Mouse (Mus musculus): ENCODE measurements around the gene Bcat1. TPM values are rescaled to one million over a fixed set of nuclear protein-coding genes. Genes with fewer than 3 reads are reported as not detected.

Bcat1 gene
- total and polyA plus RNA-seq, 2 experiments from 2014 or later, result 57.0 to 96.8 TPM

DNA sequence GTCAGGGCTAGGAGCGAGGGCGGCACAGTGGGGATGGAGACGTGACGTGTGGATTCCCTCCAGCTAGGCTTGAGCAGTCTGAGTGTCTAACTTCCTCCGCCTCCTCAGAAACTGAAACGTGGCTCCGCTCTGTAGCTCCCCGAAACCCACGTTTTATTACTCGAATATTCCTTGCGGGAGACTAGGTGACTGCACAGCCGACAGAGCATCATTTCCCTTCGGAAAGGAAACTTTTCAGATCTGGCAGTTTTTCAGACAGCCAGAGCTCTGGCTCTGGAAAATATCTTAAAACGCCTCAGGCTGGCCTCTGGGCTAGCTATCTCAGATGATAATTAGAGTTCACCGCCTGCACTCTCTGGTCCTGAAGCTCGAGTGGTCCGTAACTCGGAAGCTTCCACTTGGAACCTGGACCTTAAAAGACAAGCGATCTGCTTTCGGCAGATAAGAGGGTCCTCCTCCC is 866 bp downstream of the Bcat1 start:
- Histone ChIP-seq H3K27me3 (ENCODE audit: insufficient read depth, low read length) (no peaks in the 10 kb centered on the region), H3K27ac (ENCODE audit: low read depth, low read length) (no peak overlapping the region), H3K4me1 (ENCODE audit: insufficient read depth, low read length) (no peaks in the 10 kb centered on the region), H3K4me2 (ENCODE audit: low read depth, low read length, poor library complexity, severe bottlenecking) (peak overlapping the region; percentile 96), H3K9ac (replicated peaks; ENCODE audit: low read length, poor library complexity, severe bottlenecking) (peak overlapping the region; percentile 62), H3K9me3 (ENCODE audit: low read length) (no peaks in the 10 kb centered on the region), H3K36me3 (ENCODE audit: insufficient read depth, low read length) (no peaks in the 10 kb centered on the region), H3K4me3 (ENCODE audit: low read depth, low read length) (peak overlapping the region; percentile 47)
- peak; percentile 62; the same call in 1 of the 2 replicates for ATAC-seq (ENCODE audit: low FRiP score)
- TF ChIP-seq CTCF (IDR thresholded peaks at IDR 0.05), result no peak
- peak; percentile 19 for DNase-seq (ENCODE audit: low spot score)
- WGBS, result 1% methylated on average over 20 of the region's 20 CpGs

DNA sequence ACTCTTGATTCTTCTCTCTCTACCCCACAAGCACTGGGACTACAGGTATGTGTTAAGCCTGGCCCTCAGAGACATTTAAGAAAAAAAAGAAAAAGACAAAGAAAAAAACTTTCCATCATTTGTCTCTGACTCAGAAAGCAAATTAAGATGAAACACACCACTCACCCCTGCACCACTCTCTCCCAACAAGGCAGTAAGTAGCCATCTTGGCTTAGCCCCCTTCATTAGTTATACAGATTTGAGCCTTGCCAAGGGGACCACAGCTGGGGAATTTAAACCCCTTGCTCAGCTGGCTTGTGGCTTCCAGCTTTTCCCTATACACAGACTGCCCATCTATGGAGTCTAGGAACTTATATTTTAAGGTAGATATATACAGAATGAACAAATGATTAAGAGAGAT is 1.5 kb downstream of the Bcat1 start:
- H3K27me3 ChIP-seq (ENCODE audit: insufficient read depth, low read length), result no peaks in the 10 kb centered on the region
- TF ChIP-seq CTCF (IDR thresholded peaks at IDR 0.05), result no peak
- H3K4me1 ChIP-seq (ENCODE audit: insufficient read depth, low read length), result no peaks in the 10 kb centered on the region
- ATAC-seq (ENCODE audit: low FRiP score) (no peak), DNase-seq (ENCODE audit: low spot score) (peak; percentile 21)
- H3K4me2 ChIP-seq (ENCODE audit: low read depth, low read length, poor library complexity, severe bottlenecking), result peak overlapping the region; percentile 96
- peak overlapping the region; percentile 47; the same call in 1 of the 2 replicates for H3K4me3 ChIP-seq (ENCODE audit: low read depth, low read length)
- H3K36me3 ChIP-seq (ENCODE audit: insufficient read depth, low read length), result no peaks in the 10 kb centered on the region
- H3K9ac ChIP-seq (replicated peaks; ENCODE audit: low read length, poor library complexity, severe bottlenecking), result no peak overlapping the region
- H3K27ac ChIP-seq (ENCODE audit: low read depth, low read length), result no peak overlapping the region
- H3K9me3 ChIP-seq (ENCODE audit: low read length), result no peaks in the 10 kb centered on the region

- H3K4me3 ChIP-seq (ENCODE audit: low read depth, low read length), result no peak overlapping the region
- 87% methylated on average over 2 of the region's 2 CpGs for WGBS
- no peaks in the 10 kb centered on the region for H3K36me3 ChIP-seq (ENCODE audit: insufficient read depth, low read length)
- H3K27me3 ChIP-seq (ENCODE audit: insufficient read depth, low read length), result no peaks in the 10 kb centered on the region
- DNase-seq (ENCODE audit: low spot score) (no peak), ATAC-seq (ENCODE audit: low FRiP score) (no peak)
- no peaks in the 10 kb centered on the region for H3K4me1 ChIP-seq (ENCODE audit: insufficient read depth, low read length)
- H3K9ac ChIP-seq (replicated peaks; ENCODE audit: low read length, poor library complexity, severe bottlenecking), result no peak overlapping the region
- no peak overlapping the region for H3K27ac ChIP-seq (ENCODE audit: low read depth, low read length)
- H3K9me3 ChIP-seq (ENCODE audit: low read length), result no peaks in the 10 kb centered on the region
- no peak for TF ChIP-seq CTCF (IDR thresholded peaks at IDR 0.05)
- no peak overlapping the region for H3K4me2 ChIP-seq (ENCODE audit: low read depth, low read length, poor library complexity, severe bottlenecking)
These were observed 6.1 kb downstream of the Bcat1 start for GRCm38 (mm10) chr6:145069921-145070320.

GRCm38 (mm10) chr6:145069397-145069796 is 6.6 kb downstream of the Bcat1 start:
- no peak for ATAC-seq (ENCODE audit: low FRiP score)
- H3K27me3 ChIP-seq (ENCODE audit: insufficient read depth, low read length), result no peaks in the 10 kb centered on the region
- H3K4me1 ChIP-seq (ENCODE audit: insufficient read depth, low read length), result no peaks in the 10 kb centered on the region
- H3K9me3 ChIP-seq (ENCODE audit: low read length), result no peaks in the 10 kb centered on the region
- H3K27ac ChIP-seq (ENCODE audit: low read depth, low read length), result no peak overlapping the region
- no peaks in the 10 kb centered on the region for H3K36me3 ChIP-seq (ENCODE audit: insufficient read depth, low read length)
- no peak overlapping the region for H3K4me3 ChIP-seq (ENCODE audit: low read depth, low read length)
- no peak overlapping the region for H3K9ac ChIP-seq (replicated peaks; ENCODE audit: low read length, poor library complexity, severe bottlenecking)
- 95% methylated on average over 7 of the region's 7 CpGs for WGBS
- H3K4me2 ChIP-seq (ENCODE audit: low read depth, low read length, poor library complexity, severe bottlenecking), result no peak overlapping the region
- no peak for DNase-seq (ENCODE audit: low spot score)
- TF ChIP-seq CTCF (IDR thresholded peaks at IDR 0.05), result no peak

- no peaks in the 10 kb centered on the region for H3K36me3 ChIP-seq (ENCODE audit: insufficient read depth, low read length)
- TF ChIP-seq CTCF (IDR thresholded peaks at IDR 0.05), result no peak
- H3K9ac ChIP-seq (replicated peaks; ENCODE audit: low read length, poor library complexity, severe bottlenecking), result no peak overlapping the region
- WGBS, result 92% methylated on average over 8 of the region's 8 CpGs
- ATAC-seq (ENCODE audit: low FRiP score), result no peak
- H3K4me3 ChIP-seq (ENCODE audit: low read depth, low read length), result no peak overlapping the region
- H3K4me1 ChIP-seq (ENCODE audit: insufficient read depth, low read length), result no peaks in the 10 kb centered on the region
- no peak overlapping the region for H3K27ac ChIP-seq (ENCODE audit: low read depth, low read length)
- no peaks in the 10 kb centered on the region for H3K9me3 ChIP-seq (ENCODE audit: low read length)
- no peaks in the 10 kb centered on the region for H3K27me3 ChIP-seq (ENCODE audit: insufficient read depth, low read length)
- H3K4me2 ChIP-seq (ENCODE audit: low read depth, low read length, poor library complexity, severe bottlenecking), result no peak overlapping the region
- no peak for DNase-seq (ENCODE audit: low spot score)
These were observed 8.3 kb downstream of the Bcat1 start for GRCm38 (mm10) chr6:145067679-145068078.

DNA sequence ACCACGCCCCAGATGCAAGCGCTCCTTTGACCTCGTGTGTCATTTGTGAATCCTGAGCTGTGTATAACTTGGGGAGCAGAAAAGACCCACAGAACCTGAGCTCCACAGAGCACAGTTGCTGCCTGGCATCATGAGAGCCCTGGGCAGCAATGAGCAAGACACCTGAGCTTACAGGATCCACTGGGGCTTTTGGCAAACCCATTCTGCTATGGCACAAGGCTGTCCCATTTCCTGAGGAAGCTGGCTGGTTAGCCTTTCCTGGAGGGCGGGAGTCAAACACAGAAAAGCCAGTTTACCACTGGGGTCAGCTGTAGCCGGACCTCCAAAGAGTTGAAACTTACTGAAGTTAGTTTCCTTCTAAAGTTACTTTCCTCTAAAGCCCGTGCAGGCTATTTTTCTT is 9.6 kb downstream of the Bcat1 start:
- Histone ChIP-seq H3K36me3 (ENCODE audit: insufficient read depth, low read length) (no peaks in the 10 kb centered on the region), H3K27me3 (ENCODE audit: insufficient read depth, low read length) (no peaks in the 10 kb centered on the region), H3K4me1 (ENCODE audit: insufficient read depth, low read length) (no peaks in the 10 kb centered on the region), H3K4me3 (ENCODE audit: low read depth, low read length) (no peak overlapping the region), H3K9me3 (ENCODE audit: low read length) (no peaks in the 10 kb centered on the region), H3K9ac (replicated peaks; ENCODE audit: low read length, poor library complexity, severe bottlenecking) (no peak overlapping the region), H3K4me2 (ENCODE audit: low read depth, low read length, poor library complexity, severe bottlenecking) (no peak overlapping the region), H3K27ac (ENCODE audit: low read depth, low read length) (no peak overlapping the region)
- ATAC-seq (ENCODE audit: low FRiP score), result no peak
- DNase-seq (ENCODE audit: low spot score), result no peak
- TF ChIP-seq CTCF (IDR thresholded peaks at IDR 0.05), result no peak
- 94% methylated on average over 6 of the region's 6 CpGs for WGBS
